Mouse (Mus musculus) layer of hippocampus, postnatal 14 days (tissue): Measurements from ENCODE around the gene Ccdc160. TPM values are rescaled to one million over a fixed set of nuclear protein-coding genes. Genes with fewer than 3 reads are reported as not detected.

Source experiments
- DNase-seq, 2 experiments: peaks; one replicate each; pipeline ENCODE4 v3.0.0; 2021 to 2022; ENCODE audit warnings: low spot score in 2 of 2, mixed read lengths in 1 of 2
- microRNA-seq, 2 experiments: library from miRNA; unstranded; fragments of <30 nt; microRNA quantifications; one replicate each; pipeline ENCODE4 v1.2.0; 2021
- total RNA-seq, 2 experiments: library from RNA; stranded (reverse); gene quantifications; 2 replicates each; pipeline ENCODE4 v1.2.3; 2021

Ccdc160 gene
- total RNA-seq, 2 experiments from 2014 or later, result 2.7 to 3.5 TPM

GRCm38 (mm10) chrX:52819338-52819737, 28.3 kb downstream of the Ccdc160 start:
- DNase-seq, result no peak

Small RNA genes within 50 kb of the gene (microRNA-seq; reads per million reads assigned to microRNA genes)
- 4.5 to 13.6 reads per million in 2 experiments for gene Mir106a
- 0.23 to 0.28 reads per million in 2 experiments for gene Mir18b
- 0 reads per million in 2 experiments for gene Mir19b-2
- gene Mir20b, result 3.4 to 9.7 reads per million in 2 experiments
- 3.7 to 16.7 reads per million in 2 experiments for gene Mir363
- gene Mir92-2, result 21.9 to 38.5 reads per million in 2 experiments

Other genes with a start within 250 kb of the Ccdc160 start
- 1 to 10 TPM; 7.1 to 9.3 TPM for gene Gpc3, start 177.2 kb upstream of the Ccdc160 start, total RNA-seq
- 10 to 100 TPM; 18.8 to 21.8 TPM for gene Phf6, start 121.1 kb downstream of the Ccdc160 start, total RNA-seq
- 100 to 1,000 TPM; 112 to 134 TPM for gene Hprt, start 196.9 kb downstream of the Ccdc160 start, total RNA-seq